Mouse (Mus musculus) stomach, postnatal 0 days (tissue): ENCODE results near the gene Ifna15.

Experiments used
- CTCF ChIP-seq: IDR thresholded peaks from 2 replicates; pipeline ENCODE4 v1.5.1; 2016; ENCODE audit warnings: antibody characterized with exemption, low read depth, mild to moderate bottlenecking, moderate library complexity
- EP300 ChIP-seq: optimal IDR thresholded peaks from 2 replicates; pipeline ENCODE3; 2016; ENCODE audit warnings: antibody characterized with exemption

DNA sequence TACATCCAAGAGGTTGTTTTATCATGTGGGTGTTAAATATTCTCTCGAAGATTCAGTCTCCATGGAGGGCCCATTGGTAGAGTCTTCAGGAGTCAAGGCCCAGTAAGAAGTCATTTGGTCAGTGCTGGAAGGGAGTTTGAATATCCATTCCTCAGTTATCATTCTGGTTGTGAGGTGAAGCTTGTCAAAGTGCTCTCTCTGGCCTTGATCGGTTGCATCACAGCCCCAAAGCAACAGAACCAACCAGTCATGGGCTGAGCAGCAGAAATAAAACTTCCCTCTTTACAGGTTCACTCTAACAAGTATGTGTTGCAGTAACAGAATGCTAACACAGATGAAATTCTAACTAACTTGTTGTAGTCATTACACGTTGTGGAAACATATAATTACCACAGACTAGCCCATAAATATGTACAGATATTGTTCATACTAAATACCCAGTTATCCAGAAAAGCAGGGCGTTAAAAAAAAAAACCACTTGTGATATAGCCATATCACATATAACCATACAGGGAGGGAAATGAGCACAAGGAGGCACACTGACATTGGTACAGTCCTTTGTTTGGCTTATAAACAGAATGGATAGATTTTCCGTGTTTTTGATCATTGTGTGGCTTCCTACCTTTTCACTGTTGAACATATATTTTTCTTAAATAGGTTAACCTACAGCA, 31.5 kb downstream of the Ifna15 start:
- TF ChIP-seq EP300 (no peak), CTCF (no peak)
